Mouse (Mus musculus): ENCODE results near the gene Efcab11.

The Efcab11 gene

DNA sequence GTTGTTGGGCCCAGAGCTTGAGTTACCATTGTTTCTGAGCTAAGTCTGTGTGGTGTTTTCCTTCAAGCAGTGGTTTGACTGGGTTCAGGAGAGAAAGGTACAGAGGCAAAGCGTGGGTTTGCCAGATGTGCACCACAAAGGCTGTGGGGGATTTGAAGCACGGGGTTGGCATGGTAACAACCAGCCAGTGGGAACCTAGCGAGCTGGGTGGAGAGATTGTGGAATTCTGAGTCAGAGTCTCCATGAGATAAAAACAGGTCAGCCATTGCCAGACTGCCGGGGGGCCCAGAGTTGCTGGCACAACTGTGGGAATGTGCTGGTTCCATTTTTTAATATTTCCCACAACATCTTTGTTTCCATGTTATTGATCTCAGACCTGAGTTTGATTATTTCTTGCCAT is 202.6 kb downstream of the Efcab11 start:
- DNase-seq (ENCODE audit: low spot score), result no peak

GRCm38 (mm10) chr12:99671866-99672191 is 212.4 kb downstream of the Efcab11 start:
- no peak for DNase-seq (ENCODE audit: low spot score)

- no peak for DNase-seq (ENCODE audit: low spot score)
Observed at GRCm38 (mm10) chr12:99671162-99671865, 212.9 kb downstream of the Efcab11 start.

- DNase-seq (ENCODE audit: low spot score), result no peak
Observed at GRCm38 (mm10) chr12:99670762-99671152, 213.5 kb downstream of the Efcab11 start.

GRCm38 (mm10) chr12:99669976-99670761 is 214.1 kb downstream of the Efcab11 start:
- no peak for DNase-seq (ENCODE audit: low spot score)

DNA sequence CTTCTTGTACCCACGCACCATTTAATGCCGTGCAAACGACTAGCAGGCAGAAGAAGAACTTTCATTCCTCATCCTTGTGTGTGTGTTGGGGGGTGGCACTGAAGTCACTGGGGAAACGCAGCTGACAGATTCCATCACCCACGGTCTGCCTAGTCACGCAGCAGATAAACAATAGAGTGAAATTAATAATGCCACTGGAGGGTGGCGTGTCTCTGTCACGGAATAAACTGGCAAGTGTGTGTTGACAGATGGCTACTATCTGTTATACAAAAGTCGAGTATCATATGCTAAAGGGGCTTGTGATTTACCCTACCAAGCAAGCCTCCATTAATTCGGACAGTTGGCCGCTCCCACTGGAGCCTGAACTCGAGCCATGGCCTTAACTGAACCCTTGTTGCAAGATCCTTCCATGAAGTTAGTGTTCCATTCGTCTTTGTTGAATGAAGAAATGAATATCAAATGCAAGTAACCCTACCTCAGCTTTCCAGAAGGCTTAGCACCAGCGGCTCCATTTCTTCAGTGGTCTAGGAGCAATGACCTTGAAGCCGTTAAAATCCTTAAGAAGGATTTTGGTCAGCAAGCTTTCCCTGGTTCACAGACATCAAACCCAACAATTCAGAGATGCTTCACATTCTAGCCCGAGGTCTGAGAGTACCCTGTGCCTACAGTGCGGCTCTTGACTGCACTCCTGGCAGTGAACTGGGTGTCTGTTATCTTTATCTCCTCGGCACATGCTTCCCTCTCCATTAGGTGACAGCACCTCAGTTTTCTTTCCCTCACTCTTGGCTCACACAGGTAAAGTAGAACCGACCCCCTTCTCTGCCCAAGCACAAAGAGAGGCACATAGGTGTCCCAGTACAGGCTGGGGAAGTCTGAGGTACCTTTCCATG is 229.0 kb downstream of the Efcab11 start:
- no peak for DNase-seq (ENCODE audit: low spot score)

DNA sequence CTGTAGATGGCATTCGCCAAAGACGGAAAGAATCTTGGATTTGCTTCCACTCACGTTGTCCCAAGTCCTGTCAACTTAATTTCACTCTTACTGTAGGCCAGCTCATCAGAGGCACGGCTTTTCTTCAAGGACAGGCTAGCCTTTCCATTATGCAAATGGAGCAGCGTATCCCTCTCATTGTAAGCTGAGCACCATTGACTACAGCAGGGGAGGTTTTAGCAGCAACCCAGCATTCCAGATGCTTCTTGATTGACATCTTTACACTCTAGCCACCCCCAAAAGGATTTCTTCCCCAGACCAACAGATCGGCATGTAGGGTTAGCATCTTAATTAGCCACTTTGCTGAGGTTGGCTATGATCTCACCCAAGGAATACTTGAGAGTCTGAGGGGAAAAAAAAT is 231.8 kb downstream of the Efcab11 start:
- DNase-seq (ENCODE audit: low spot score), result no peak

- no peak for DNase-seq (ENCODE audit: low spot score)
Observed at GRCm38 (mm10) chr12:99649732-99650131, 234.5 kb downstream of the Efcab11 start.

GRCm38 (mm10) chr12:99648781-99649180 is 235.5 kb downstream of the Efcab11 start:
- DNase-seq (ENCODE audit: low spot score), result no peak

DNA sequence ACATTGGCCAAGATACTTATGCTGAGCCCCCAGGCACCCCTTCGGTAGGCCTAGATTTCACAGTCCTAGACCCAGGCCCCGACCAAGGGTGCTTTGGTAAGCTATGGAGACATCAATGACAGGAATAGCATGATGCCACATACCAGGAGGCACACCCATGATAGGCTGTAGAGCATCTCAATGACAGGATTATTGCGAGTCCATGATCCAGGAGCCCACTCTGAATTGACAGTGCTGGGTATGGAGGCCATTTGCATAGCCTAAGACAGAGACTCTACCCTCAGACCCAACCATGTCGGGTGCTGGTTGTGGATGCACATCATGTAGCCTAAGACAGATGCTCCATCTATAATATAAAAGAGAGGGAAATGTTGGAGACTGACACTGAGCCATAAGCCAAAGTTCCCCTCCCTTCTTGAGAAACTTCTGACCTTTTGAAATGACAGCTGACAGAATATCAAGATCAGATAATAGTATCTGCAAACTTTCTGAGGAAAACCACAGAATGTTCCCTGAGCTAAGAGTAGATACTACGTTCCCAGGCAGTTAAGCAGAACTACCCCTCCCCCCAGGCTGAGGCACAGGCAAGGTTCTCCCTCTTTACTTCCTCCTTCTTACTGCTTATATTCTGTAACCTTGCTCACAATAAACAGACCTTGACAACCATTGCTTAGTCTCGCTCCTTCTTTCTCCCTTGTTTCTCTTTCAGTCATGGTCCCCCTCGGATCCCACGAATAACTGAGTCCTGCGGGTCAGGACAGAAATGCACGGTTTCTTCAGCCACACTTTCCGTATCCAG is 237.5 kb downstream of the Efcab11 start:
- no peak for DNase-seq (ENCODE audit: low spot score)

DNA sequence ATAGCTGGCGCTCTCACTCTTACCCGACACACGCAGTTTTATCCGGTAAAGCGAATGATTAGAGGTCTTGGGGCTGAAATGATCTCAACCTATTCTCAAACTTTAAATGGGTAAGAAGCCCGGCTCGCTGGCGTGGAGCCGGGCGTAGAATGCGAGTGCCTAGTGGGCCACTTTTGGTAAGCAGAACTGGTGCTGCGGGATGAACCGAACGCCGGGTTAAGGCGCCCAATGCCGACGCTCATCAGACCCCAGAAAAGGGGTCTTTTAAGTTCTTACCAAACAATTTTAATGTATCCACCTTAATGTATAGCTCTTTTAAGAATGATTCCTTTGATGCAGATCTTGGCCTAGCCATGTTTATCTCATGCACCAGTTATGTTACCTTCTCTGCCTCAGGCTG is 238.8 kb downstream of the Efcab11 start:
- DNase-seq (ENCODE audit: low spot score), result no peak

DNA sequence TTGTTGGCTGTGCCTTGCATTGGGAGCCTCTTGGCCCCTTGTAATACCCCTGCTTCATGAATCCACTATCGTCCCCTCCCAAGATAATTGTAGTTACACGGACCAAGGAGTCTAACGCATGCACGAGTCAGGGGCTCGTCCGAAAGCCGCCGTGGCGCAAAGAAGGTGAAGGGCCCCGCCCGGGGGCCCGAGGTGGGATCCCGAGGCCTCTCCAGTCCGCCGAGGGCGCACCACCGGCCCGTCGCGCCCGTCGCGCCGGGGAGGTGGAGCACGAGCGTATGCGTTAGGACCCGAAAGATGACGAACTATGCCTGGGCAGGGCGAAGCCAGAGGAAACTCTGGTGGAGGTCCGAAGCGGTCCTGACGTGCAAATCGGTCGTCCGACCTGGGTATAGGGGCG is 239.3 kb downstream of the Efcab11 start:
- no peak for DNase-seq (ENCODE audit: low spot score)
